Mouse (Mus musculus): ENCODE measurements around the gene Cdk2. TPM values are rescaled to one million over a fixed set of nuclear protein-coding genes. Genes with fewer than 3 reads are reported as not detected.

Gene Cdk2
- polyA plus RNA-seq, 1 experiment from 2014 or later: 105 TPM

Other genes with a start within 250 kb of the Cdk2 start
- 85.2 and 93.6 TPM in 2 replicates for gene Smarcc2, start 245.8 kb downstream of the Cdk2 start, polyA plus RNA-seq (2015; fragmentation: Nextera tagmentation; extraction: Ambion mirVana)
- 1,219 and 1,296 TPM in 2 replicates for gene Myl6, start 210.9 kb downstream of the Cdk2 start, polyA plus RNA-seq (2015; fragmentation: Nextera tagmentation; extraction: Ambion mirVana)
- 5.0 and 6.9 TPM in 2 replicates for gene Myl6b, start 206.3 kb downstream of the Cdk2 start, polyA plus RNA-seq (2015; fragmentation: Nextera tagmentation; extraction: Ambion mirVana)
- gene Esyt1, start 179.2 kb downstream of the Cdk2 start, polyA plus RNA-seq (2015; fragmentation: Nextera tagmentation; extraction: Ambion mirVana): 43.3 and 44.0 TPM in 2 replicates
- gene Zc3h10, start 157.3 kb downstream of the Cdk2 start, polyA plus RNA-seq (2015; fragmentation: Nextera tagmentation; extraction: Ambion mirVana): 15.8 and 16.0 TPM in 2 replicates
- gene Rpl41, start 155.7 kb downstream of the Cdk2 start, polyA plus RNA-seq (2015; fragmentation: Nextera tagmentation; extraction: Ambion mirVana): 4,202 and 4,259 TPM in 2 replicates
- 186 and 189 TPM in 2 replicates for gene Pa2g4, start 139.0 kb downstream of the Cdk2 start, polyA plus RNA-seq (2015; fragmentation: Nextera tagmentation; extraction: Ambion mirVana)
- 23.9 and 25.8 TPM in 2 replicates for gene Erbb3, start 115.4 kb downstream of the Cdk2 start, polyA plus RNA-seq (2015; fragmentation: Nextera tagmentation; extraction: Ambion mirVana)
- 833 and 868 TPM in 2 replicates for gene Rps26, start 78.3 kb downstream of the Cdk2 start, polyA plus RNA-seq (2015; fragmentation: Nextera tagmentation; extraction: Ambion mirVana)
- 3.1 and 3.9 TPM in 2 replicates for gene Ikzf4, start 59.0 kb downstream of the Cdk2 start, polyA plus RNA-seq (2015; fragmentation: Nextera tagmentation; extraction: Ambion mirVana)
- gene Suox, start 31.0 kb downstream of the Cdk2 start, polyA plus RNA-seq (2015; fragmentation: Nextera tagmentation; extraction: Ambion mirVana): 19.3 and 20.9 TPM in 2 replicates
- gene Rab5b, start 8.8 kb downstream of the Cdk2 start, polyA plus RNA-seq (2015; fragmentation: Nextera tagmentation; extraction: Ambion mirVana): 91.6 and 97.4 TPM in 2 replicates
- gene Pmel, start 836 bp downstream of the Cdk2 start, polyA plus RNA-seq (2015; fragmentation: Nextera tagmentation; extraction: Ambion mirVana): 27.2 and 29.8 TPM in 2 replicates
- gene Dgka, start 39.8 kb upstream of the Cdk2 start, polyA plus RNA-seq (2015; fragmentation: Nextera tagmentation; extraction: Ambion mirVana): 25.6 and 26.5 TPM in 2 replicates
- gene Pym1, start 42.9 kb upstream of the Cdk2 start, polyA plus RNA-seq (2015; fragmentation: Nextera tagmentation; extraction: Ambion mirVana): 37.7 and 38.5 TPM in 2 replicates
- gene Mmp19, start 85.9 kb upstream of the Cdk2 start, polyA plus RNA-seq (2015; fragmentation: Nextera tagmentation; extraction: Ambion mirVana): 2.3 and 2.6 TPM in 2 replicates
- 62.5 and 64.7 TPM in 2 replicates for gene Dnajc14, start 99.0 kb upstream of the Cdk2 start, polyA plus RNA-seq (2015; fragmentation: Nextera tagmentation; extraction: Ambion mirVana)
- 25.4 and 28.1 TPM in 2 replicates for gene Tmem198b, start 99.3 kb upstream of the Cdk2 start, polyA plus RNA-seq (2015; fragmentation: Nextera tagmentation; extraction: Ambion mirVana)
- gene Sarnp, start 112.3 kb upstream of the Cdk2 start, polyA plus RNA-seq (2015; fragmentation: Nextera tagmentation; extraction: Ambion mirVana): 194 and 196 TPM in 2 replicates
- gene Ormdl2, start 116.6 kb upstream of the Cdk2 start, polyA plus RNA-seq (2015; fragmentation: Nextera tagmentation; extraction: Ambion mirVana): 58.2 and 61.7 TPM in 2 replicates
- gene Gdf11, start 186.7 kb upstream of the Cdk2 start, polyA plus RNA-seq (2015; fragmentation: Nextera tagmentation; extraction: Ambion mirVana): 6.1 TPM in 2 replicates
- 1,010 and 1,093 TPM in 2 replicates for gene Cd63, start 196.0 kb upstream of the Cdk2 start, polyA plus RNA-seq (2015; fragmentation: Nextera tagmentation; extraction: Ambion mirVana)
- gene Rdh5, start 217.9 kb upstream of the Cdk2 start, polyA plus RNA-seq (2015; fragmentation: Nextera tagmentation; extraction: Ambion mirVana): 19.6 and 21.3 TPM in 2 replicates
- 224 and 226 TPM in 2 replicates for gene Bloc1s1, start 219.0 kb upstream of the Cdk2 start, polyA plus RNA-seq (2015; fragmentation: Nextera tagmentation; extraction: Ambion mirVana)
- 14.3 and 16.5 TPM in 2 replicates for gene Itga7, start 228.8 kb upstream of the Cdk2 start, polyA plus RNA-seq (2015; fragmentation: Nextera tagmentation; extraction: Ambion mirVana)

Data from embryonic facial prominence, embryonic 15.5 days (tissue).